Mouse (Mus musculus): Measurements from ENCODE around the gene Wnk3. TPM values are rescaled to one million over a fixed set of nuclear protein-coding genes. Genes with fewer than 3 reads are reported as not detected.
A peak's percentile ranks its signal among the peaks of the same experiment; 100 is the strongest.

The Wnk3 gene
- polyA plus RNA-seq, 1 experiment from 2014 or later, result 16.9 TPM

DNA sequence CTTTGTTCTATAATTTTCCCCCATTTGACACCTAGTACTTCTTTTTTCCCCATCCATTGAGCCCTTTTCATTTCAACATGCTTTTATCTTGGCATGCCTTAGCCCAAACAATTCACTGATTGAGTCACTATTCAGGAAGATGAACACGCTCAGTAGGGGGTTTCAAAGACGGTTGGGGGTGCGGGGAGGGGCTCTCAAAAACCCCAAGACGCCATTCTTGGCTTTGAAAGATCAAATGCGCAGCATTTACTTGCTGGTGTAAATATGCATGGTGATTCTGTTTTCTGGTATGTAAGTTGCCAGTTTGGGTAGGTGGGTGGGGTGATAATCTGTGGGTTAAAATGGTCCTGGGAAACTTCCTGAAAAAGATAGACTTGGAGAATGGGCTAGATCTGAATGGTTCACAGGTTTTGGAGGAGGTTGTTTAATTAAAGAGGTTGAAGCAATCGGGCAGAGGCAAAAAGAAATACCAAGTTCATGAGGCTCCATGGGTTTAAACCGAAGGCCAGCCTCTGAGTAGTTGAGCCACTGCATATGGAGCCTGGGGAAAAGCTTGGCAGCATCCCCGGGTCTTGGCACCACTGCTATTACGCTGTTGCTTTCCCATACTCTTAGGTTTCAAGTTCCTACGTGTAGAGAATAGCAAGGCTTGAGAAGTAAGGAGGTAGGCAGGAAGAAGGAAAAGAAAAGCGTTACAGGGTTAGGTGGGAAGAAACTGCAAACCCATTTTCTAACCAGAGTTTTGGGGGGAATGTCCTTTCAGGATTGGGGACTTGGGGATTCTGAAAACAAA is 147.7 kb downstream of the Wnk3 start:
- peaks cover 11% of the 10 kb centered on the region for H3K4me1 ChIP-seq
- peaks cover 24% of the 10 kb centered on the region for H3K27me3 ChIP-seq
- H3K4me2 ChIP-seq (replicated peaks), result peak overlapping the region; percentile 60
- 47% methylated on average over 11 of the region's 11 CpGs for WGBS
- H3K4me3 ChIP-seq, result peak overlapping the region; percentile 68
- H3K9me3 ChIP-seq, result no peaks in the 10 kb centered on the region
- H3K36me3 ChIP-seq, result no peaks in the 10 kb centered on the region
- H3K27ac ChIP-seq (replicated peaks), result no peak overlapping the region
- no peak for ATAC-seq (ENCODE audit: low FRiP score, low read depth)
- H3K9ac ChIP-seq (replicated peaks), result peak overlapping the region; percentile 31; the same call in 1 of the 2 replicates

DNA sequence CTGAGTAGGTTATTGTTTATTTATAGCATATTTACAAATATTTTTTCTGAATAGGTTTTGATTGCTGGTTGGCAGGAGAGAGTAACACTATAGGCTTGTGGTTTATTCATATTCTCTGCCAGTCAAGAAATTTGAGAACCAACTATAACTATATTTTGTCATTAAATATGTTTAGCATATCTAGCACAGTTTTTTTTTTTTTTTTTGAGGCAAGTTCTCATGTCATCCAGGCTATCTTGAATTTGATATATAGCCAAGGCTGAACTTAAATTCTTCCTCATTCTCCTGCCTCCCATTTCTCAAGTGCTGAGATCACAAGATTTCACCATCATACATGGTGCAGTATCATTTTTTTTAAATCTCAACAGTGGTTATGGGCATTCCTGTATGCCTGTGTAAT is 149.4 kb downstream of the Wnk3 start:
- no peak overlapping the region for H3K27ac ChIP-seq (replicated peaks)
- no peaks in the 10 kb centered on the region for H3K36me3 ChIP-seq
- H3K27me3 ChIP-seq, result peaks cover 11% of the 10 kb centered on the region; the same call in 1 of the 2 replicates
- H3K4me2 ChIP-seq (replicated peaks), result no peak overlapping the region
- H3K4me3 ChIP-seq, result no peak overlapping the region
- no peak overlapping the region for H3K9ac ChIP-seq (replicated peaks)
- ATAC-seq (ENCODE audit: low FRiP score, low read depth), result no peak
- peaks cover 11% of the 10 kb centered on the region for H3K4me1 ChIP-seq
- H3K9me3 ChIP-seq, result no peaks in the 10 kb centered on the region

GRCm38 (mm10) chrX:151349322-151349721 is 151.4 kb downstream of the Wnk3 start:
- H3K9me3 ChIP-seq, result no peaks in the 10 kb centered on the region
- no peak overlapping the region for H3K4me2 ChIP-seq (replicated peaks)
- no peak overlapping the region for H3K27ac ChIP-seq (replicated peaks)
- peaks cover 6% of the 10 kb centered on the region; the same call in 1 of the 2 replicates for H3K27me3 ChIP-seq
- peaks cover 11% of the 10 kb centered on the region for H3K4me1 ChIP-seq
- H3K36me3 ChIP-seq, result no peaks in the 10 kb centered on the region
- H3K4me3 ChIP-seq, result no peak overlapping the region
- H3K9ac ChIP-seq (replicated peaks), result no peak overlapping the region
- 87% methylated on average over 5 of the region's 5 CpGs for WGBS
- ATAC-seq (ENCODE audit: low FRiP score, low read depth), result no peak

Other genes starting within 250 kb of the Wnk3 start
- gene Gnl3l, start 180.8 kb upstream of the Wnk3 start, polyA plus RNA-seq (2016; fragmentation: Nextera tagmentation; extraction: Ambion mirVana), result 55.4 and 59.1 TPM in 2 replicates
- 14.4 and 14.5 TPM in 2 replicates for gene Fgd1, start 151.9 kb upstream of the Wnk3 start, polyA plus RNA-seq (2016; fragmentation: Nextera tagmentation; extraction: Ambion mirVana)
- gene Tsr2, start 101.5 kb upstream of the Wnk3 start, polyA plus RNA-seq (2016; fragmentation: Nextera tagmentation; extraction: Ambion mirVana), result 36.8 and 40.3 TPM in 2 replicates
- 4.6 and 5.5 TPM in 2 replicates for gene Fam120c, start 146.1 kb downstream of the Wnk3 start, polyA plus RNA-seq (2016; fragmentation: Nextera tagmentation; extraction: Ambion mirVana)

Data from midbrain, embryonic 12.5 days (tissue).